Mouse (Mus musculus): Measurements from ENCODE around the gene Cage1.

Gene Cage1

DNA sequence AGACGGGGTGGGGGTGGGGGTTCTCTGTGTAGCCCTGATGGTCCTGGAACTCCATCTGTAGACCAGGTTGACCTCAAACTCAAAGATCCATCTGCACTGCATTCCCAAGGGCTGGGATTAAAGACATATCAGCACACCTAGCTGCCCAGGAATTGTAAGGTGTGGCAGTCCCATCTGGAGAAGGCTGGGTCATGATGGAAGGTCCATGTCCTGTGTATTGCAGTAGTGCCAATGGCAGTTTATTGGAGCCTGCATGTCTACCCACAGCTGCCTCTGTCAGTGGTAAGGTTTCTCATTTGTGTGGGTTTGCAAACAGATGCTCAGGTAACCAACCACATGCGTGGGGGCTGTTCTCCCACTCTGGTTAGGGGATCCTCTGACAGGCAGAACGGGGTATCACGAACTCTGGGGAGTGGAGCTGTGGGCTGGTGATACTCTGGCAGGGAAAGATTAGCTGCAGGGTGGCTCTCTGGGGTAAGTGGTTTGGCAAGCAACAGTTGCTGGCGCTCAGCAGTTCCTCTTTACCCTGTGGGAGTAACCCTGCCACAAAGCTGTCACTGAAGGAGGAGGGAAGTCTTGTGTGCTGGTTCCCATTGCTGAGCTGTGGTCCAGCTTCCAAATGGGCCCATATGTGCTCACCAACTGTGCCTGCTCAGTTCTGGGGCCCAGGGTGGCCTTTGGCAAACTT lies 27.0 kb downstream of the Cage1 start:
- no peak for DNase-seq

GRCm38 (mm10) chr13:38007972-38008371 lies 28.9 kb downstream of the Cage1 start:
- no peak for DNase-seq

GRCm38 (mm10) chr13:38002461-38002860 lies 34.4 kb downstream of the Cage1 start:
- no peak for DNase-seq

- DNase-seq = no peak
Measured at GRCm38 (mm10) chr13:37999713-38000112, 37.2 kb downstream of the Cage1 start.

DNA sequence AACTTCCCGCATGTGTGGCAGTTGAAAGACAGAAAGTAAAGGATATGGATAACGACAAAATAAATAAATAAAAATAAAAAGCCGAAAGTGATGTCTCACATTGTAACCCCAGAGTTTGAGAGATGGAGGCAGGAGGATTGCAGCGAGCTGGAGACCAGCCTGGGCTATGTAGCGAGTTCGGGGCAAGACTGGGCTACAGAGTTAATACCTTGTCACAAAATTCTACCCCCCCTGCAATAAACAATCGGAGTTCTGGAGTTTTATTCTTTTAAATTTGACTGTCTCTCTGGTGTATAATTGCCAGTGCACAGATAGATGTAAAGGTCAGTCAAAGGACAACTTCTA lies 42.5 kb downstream of the Cage1 start:
- no peak for DNase-seq

DNA sequence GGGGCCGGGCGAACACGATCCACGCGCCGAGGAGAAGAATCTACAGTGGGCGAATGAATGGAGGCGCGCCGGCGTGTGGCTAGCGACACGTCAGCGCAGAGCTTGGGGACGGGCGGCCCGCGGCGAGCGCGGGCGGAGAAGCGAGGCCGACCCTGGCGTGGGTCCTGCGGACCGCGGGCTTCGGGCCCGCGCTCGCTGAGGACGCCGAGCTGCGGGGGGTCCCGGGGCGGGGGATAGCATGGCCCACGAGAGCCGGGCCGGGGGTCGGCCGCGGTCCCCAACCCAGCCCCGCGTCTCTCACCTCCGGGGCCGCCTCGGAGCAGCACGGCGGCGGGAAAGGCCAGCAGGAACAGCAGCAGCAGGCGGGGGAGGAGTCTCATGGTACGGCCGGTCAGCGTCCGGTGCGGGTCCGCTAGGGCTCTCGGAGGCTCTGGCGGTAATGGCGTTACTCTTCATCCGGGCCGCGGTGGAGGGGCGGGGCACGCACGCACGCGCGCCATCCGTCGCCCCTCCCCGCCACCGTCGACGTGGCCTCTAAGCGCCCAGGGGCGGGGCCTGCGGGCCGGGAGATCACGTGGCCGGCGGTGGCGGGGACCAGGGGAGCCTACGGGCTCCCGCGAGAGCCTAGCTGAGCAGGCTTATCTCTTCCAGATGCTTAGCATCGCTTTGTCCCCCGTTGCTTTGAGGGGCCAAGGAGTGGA lies 43.0 kb downstream of the Cage1 start, which contains the start of gene Ssr1:
TSS of gene Ssr1 (minus strand) at position 514 of the 701 bp plus-strand sequence.
- peak; percentile 96 for DNase-seq

DNA sequence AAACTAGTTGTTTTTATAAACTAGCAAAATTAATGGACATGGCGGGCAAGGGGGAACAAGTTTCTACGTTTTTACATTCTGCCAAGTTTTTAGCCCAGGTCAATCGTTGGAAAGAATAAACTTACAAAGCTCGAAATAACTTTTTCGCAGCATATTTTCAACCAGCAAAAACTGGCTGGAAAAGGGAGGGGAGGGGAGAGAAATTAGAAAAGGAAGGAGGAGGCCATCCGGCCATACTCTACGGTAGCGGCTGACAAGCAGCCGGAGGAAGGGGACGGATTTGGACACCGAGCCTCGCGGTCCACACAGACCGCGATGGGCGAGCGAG lies 43.5 kb downstream of the Cage1 start:
- DNase-seq = peak; percentile 41

GRCm38 (mm10) chr13:37992638-37993371 lies 44.1 kb downstream of the Cage1 start:
- DNase-seq = peak; percentile 22

GRCm38 (mm10) chr13:37989701-37990100 lies 47.2 kb downstream of the Cage1 start:
- DNase-seq = no peak

DNA sequence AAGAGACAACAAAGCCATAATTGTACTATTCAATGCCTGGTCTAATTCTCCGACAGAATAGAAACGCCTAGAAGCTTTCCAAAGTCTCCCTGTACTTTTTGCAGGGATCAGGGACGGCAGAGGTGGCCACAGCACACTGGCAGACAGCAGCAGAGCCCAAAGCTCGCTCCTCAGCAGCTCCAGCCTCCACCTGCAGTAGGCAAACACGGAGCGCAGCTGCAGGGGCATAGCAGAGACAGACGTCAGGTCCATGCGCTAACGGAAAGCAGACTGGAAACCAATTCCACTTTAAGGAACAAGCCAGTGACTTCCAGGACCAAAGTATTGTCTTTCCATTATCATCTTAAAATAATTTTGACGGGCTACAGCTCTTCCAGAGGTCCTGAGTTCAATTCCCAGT lies 50.7 kb downstream of the Cage1 start:
- no peak for DNase-seq

GRCm38 (mm10) chr13:37981063-37981462 lies 55.8 kb downstream of the Cage1 start:
- DNase-seq = no peak

- DNase-seq = no peak
Measured at GRCm38 (mm10) chr13:37980346-37980745, 56.5 kb downstream of the Cage1 start.

DNA sequence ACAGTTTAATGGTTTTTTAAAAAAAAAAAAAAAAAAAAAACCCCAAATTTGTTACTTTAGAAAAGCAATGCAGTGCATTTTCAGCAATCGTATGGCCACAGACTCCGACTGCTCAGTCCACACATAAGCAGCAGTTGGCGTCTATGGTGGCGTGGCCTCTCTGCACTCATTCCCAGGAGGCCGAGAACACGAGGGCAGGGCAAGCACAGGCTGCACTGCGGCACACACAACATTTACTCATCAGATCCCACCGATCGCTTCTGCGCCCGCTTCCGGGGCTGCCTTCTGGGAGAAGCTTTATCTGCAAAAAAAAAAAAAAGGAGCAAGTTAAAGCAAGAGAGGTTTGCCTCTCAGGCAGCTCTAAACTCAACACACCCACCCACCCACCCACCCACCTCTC lies 57.4 kb downstream of the Cage1 start:
- no peak for DNase-seq

- no peak for DNase-seq
Measured at GRCm38 (mm10) chr13:37974731-37975130, 62.1 kb downstream of the Cage1 start.

DNA sequence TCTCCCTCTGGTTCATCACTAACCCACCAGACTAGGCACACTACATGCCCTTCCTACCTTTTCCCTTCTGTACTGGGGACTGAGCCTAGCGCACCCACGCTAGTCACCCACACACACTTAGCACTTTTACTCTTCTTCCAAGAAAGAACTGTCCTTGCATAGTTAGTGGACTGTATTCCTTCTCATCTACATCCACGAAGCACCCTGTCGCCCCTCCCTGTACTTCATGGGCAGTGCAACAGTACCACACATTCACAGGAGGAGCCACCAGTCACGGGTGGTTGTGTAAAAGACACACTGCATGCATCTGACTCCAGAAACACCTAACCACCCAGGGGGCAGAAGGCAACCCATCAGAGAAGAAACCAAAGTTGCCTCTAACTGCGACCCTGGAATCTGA lies 62.8 kb downstream of the Cage1 start:
- DNase-seq = no peak

GRCm38 (mm10) chr13:37970887-37971530 lies 65.9 kb downstream of the Cage1 start:
- DNase-seq = no peak

- DNase-seq = no peak
Measured at GRCm38 (mm10) chr13:37969988-37970387, 66.9 kb downstream of the Cage1 start.

DNA sequence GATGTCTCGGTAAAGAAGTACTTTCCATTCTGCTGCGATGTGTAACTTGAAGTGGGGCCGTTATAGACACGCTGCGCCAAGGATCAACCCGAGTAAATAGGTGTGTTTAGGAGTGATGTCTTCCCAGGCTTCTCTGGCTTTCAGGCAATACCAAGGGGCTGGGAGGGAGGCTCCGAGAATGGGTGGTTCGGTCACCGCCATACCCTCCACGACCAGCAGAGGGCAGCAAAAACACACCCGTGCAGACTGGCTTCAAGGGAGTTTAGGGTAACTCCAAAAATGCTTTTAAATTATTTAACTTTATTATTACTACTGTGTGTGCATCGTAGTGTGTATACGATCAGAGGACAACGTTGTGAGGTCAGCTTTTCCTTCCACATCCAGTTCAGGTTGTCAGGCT lies 67.5 kb downstream of the Cage1 start:
- peak; percentile 82 for DNase-seq

DNA sequence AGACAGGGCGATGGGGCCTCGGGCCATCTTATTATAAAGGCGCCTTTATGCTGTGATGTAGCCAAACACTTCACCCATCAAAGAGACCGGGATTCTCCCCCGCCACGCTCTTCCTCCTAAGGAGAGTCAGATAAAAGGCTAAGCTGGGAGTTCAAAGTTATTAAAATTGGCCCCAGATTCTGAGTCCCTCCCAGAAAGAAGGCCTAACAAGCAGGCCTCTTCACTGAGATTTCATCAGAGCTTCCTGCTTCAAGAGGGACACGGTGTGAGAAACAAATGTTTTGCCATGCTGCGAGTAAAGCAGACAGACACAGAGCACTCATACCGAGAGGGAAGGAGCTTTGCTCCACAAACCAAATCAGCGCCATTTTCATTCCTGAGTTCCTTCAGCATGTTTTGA lies 69.3 kb downstream of the Cage1 start:
- DNase-seq = no peak

- DNase-seq = no peak
Measured at GRCm38 (mm10) chr13:37967052-37967437, 69.8 kb downstream of the Cage1 start.

- no peak for DNase-seq
Measured at GRCm38 (mm10) chr13:37966256-37967051, 70.4 kb downstream of the Cage1 start.

DNA sequence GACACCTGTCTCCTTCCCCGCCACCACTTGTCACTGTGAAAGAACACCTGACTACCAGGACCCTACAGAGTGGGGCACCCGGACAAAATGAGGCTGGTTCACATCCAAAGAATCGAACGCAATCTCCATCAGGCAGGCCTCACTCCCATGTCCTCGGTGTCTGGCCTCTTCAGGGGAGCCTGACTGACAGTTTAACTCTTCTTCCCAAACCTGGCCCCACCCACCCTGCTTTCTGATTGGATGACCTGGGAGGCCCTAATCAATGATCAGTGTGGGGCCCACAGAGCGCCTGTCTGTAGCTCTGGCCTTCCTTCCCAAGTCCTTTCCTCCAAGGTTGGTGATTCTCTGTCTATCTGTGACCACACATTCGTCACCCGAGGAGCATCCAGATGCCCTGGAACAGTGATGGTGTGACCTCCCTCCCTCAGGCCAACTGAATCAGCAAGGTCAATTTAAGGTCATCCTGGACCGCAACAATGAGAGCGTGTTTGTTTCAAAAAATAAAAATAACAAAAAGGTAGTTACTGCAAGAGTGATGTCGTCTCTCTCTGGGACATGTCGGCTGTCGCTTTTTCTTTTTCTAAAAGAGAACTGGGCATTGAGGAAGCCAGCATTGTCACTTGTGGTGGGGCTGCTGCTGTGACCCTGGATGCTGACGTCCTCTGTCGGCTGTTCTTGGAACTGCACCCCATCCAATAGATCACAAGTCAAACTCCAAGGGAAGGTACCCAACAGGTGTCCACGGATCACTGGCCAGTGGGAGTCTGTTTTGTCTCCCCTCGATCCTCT lies 71.5 kb downstream of the Cage1 start:
- no peak for DNase-seq
